Mouse (Mus musculus) MEL (cell line): Measurements from ENCODE around the gene Nrbp1.

Experiments
- CTCF ChIP-seq, 3 experiments: IDR thresholded peaks in 2 of 3; conservative IDR thresholded peaks in 1 of 3; 2 replicates each; pipeline ENCODE4 v1.5.1; 2011 to 2012; ENCODE audit warnings: low read length in 3 of 3, low read depth in 2 of 3, mild to moderate bottlenecking in 2 of 3, improper control_type of control experiment in 1 of 3, inconsistent platforms in 1 of 3, mixed read lengths in 1 of 3, moderate library complexity in 1 of 3; ENCODE audit not compliant: control insufficient read depth in 1 of 3, insufficient read depth in 1 of 3, poor library complexity in 1 of 3, severe bottlenecking in 1 of 3
- GATA1 ChIP-seq: IDR thresholded peaks from 2 replicates; pipeline ENCODE4 v1.6.1; 2011; ENCODE audit warnings: low read depth, low read length, improper control_type of control experiment
- MYC ChIP-seq: IDR thresholded peaks from 2 replicates; pipeline ENCODE4 v1.6.1; 2011; ENCODE audit warnings: low read depth, mild to moderate bottlenecking, low read length, improper control_type of control experiment, moderate library complexity
- POLR2A ChIP-seq, 2 experiments: IDR thresholded peaks; 2 replicates each; pipeline ENCODE4 v1.6.1; 2011 to 2012; ENCODE audit warnings: low read length in 2 of 2, mild to moderate bottlenecking in 2 of 2, control low read depth in 1 of 2, improper control_type of control experiment in 1 of 2, low read depth in 1 of 2, moderate library complexity in 1 of 2; ENCODE audit not compliant: control insufficient read depth in 1 of 2, insufficient read depth in 1 of 2, poor library complexity in 1 of 2
- TAL1 ChIP-seq: IDR thresholded peaks from 2 replicates; pipeline ENCODE4 v1.6.1; 2012; ENCODE audit warnings: mild to moderate bottlenecking, inconsistent platforms, low read length, moderate library complexity, mixed read lengths

DNA sequence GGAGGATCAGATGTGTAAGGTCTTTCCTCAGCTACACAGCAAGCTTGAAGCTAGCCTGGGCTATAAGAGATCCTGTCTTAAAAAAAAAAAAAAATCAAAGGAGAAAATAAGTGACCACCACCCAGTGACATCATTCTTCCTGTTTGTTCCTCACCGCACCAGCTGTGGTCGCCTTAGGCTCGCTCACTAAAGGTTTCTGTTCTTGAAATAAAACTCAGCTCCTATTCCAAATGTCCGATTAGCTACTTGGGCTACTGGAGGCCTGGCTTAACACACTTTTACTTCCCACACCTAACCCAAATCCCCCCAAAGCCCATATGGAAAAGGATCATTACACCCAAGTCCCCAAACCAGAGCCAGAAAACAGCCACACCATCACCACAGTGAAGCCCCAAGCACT, 47.6 kb downstream of the Nrbp1 start:
- TF ChIP-seq CTCF (IDR thresholded peaks at IDR 0.05 in 2 of 3, conservative IDR thresholded peaks at IDR 0.05 in 1 of 3; ENCODE audit: control insufficient read depth in 1 of 3, insufficient read depth in 1 of 3, low read depth in 2 of 3, low read length in 3 of 3, poor library complexity in 1 of 3, severe bottlenecking in 1 of 3) (no peak), POLR2A (IDR thresholded peaks at IDR 0.05; ENCODE audit: control insufficient read depth in 1 of 2, insufficient read depth in 1 of 2, low read depth in 1 of 2, low read length in 2 of 2, poor library complexity in 1 of 2) (no peak), GATA1 (no peak), MYC (no peak), TAL1 (no peak)
